Mouse (Mus musculus): ENCODE measurements around the gene Dusp1. TPM values are rescaled to one million over a fixed set of nuclear protein-coding genes. Genes with fewer than 3 reads are reported as not detected.

The Dusp1 gene
- polyA plus RNA-seq, 1 experiment, result 19.7 TPM

GRCm38 (mm10) chr17:26572265-26572664 lies 10.3 kb upstream of the Dusp1 start:
- Histone ChIP-seq H3K27ac (ENCODE audit: control insufficient read depth, insufficient read depth, low read depth, low read length) (no peak overlapping the region), H3K4me3 (ENCODE audit: control insufficient read depth, low read depth, low read length) (no peak overlapping the region), H3K36me3 (ENCODE audit: control insufficient read depth, insufficient read depth, low read length) (no peaks in the 10 kb centered on the region)

GRCm38 (mm10) chr17:26571377-26571776 lies 9.4 kb upstream of the Dusp1 start:
- TF ChIP-seq CTCF (IDR thresholded peaks at IDR 0.05; ENCODE audit: control insufficient read depth, insufficient read depth, insufficient replicate concordance, low read depth, low read length), result no peak
- no peak for TF ChIP-seq POLR2A (IDR thresholded peaks at IDR 0.05; ENCODE audit: control insufficient read depth, low read depth, low read length)
- H3K36me3 ChIP-seq (ENCODE audit: control insufficient read depth, insufficient read depth, low read length), result no peaks in the 10 kb centered on the region
- no peaks in the 10 kb centered on the region; the same call in 1 of the 2 replicates for H3K4me1 ChIP-seq (ENCODE audit: control insufficient read depth, insufficient read depth, low read length)
- H3K4me3 ChIP-seq (ENCODE audit: control insufficient read depth, low read depth, low read length), result no peak overlapping the region
- no peaks in the 10 kb centered on the region for H3K27me3 ChIP-seq (ENCODE audit: control insufficient read depth, insufficient read depth, low read length)
- no peak overlapping the region for H3K27ac ChIP-seq (ENCODE audit: control insufficient read depth, insufficient read depth, low read depth, low read length)

More at GRCm38 (mm10) chr17:26572265-26572664, 10.3 kb upstream of the Dusp1 start:
- no peaks in the 10 kb centered on the region; the same call in 1 of the 2 replicates for H3K4me1 ChIP-seq (ENCODE audit: control insufficient read depth, insufficient read depth, low read length)
- no peaks in the 10 kb centered on the region for H3K27me3 ChIP-seq (ENCODE audit: control insufficient read depth, insufficient read depth, low read length)
- TF ChIP-seq CTCF (IDR thresholded peaks at IDR 0.05; ENCODE audit: control insufficient read depth, insufficient read depth, insufficient replicate concordance, low read depth, low read length), result no peak
- no peak for TF ChIP-seq POLR2A (IDR thresholded peaks at IDR 0.05; ENCODE audit: control insufficient read depth, low read depth, low read length)

- Histone ChIP-seq H3K27ac (ENCODE audit: control insufficient read depth, insufficient read depth, low read depth, low read length) (no peak overlapping the region), H3K36me3 (ENCODE audit: control insufficient read depth, insufficient read depth, low read length) (no peaks in the 10 kb centered on the region)
- no peak for TF ChIP-seq CTCF (IDR thresholded peaks at IDR 0.05; ENCODE audit: control insufficient read depth, insufficient read depth, insufficient replicate concordance, low read depth, low read length)
- no peak for TF ChIP-seq POLR2A (IDR thresholded peaks at IDR 0.05; ENCODE audit: control insufficient read depth, low read depth, low read length)
These were observed 8.8 kb upstream of the Dusp1 start for GRCm38 (mm10) chr17:26570651-26571118.

GRCm38 (mm10) chr17:26569594-26570350 lies 7.8 kb upstream of the Dusp1 start:
- no peak overlapping the region for H3K4me3 ChIP-seq (ENCODE audit: control insufficient read depth, low read depth, low read length)
- H3K27me3 ChIP-seq (ENCODE audit: control insufficient read depth, insufficient read depth, low read length), result no peaks in the 10 kb centered on the region
- no peak for TF ChIP-seq POLR2A (IDR thresholded peaks at IDR 0.05; ENCODE audit: control insufficient read depth, low read depth, low read length)
- no peak for TF ChIP-seq CTCF (IDR thresholded peaks at IDR 0.05; ENCODE audit: control insufficient read depth, insufficient read depth, insufficient replicate concordance, low read depth, low read length)
- H3K27ac ChIP-seq (ENCODE audit: control insufficient read depth, insufficient read depth, low read depth, low read length), result no peak overlapping the region
- no peaks in the 10 kb centered on the region for H3K4me1 ChIP-seq (ENCODE audit: control insufficient read depth, insufficient read depth, low read length)
- no peaks in the 10 kb centered on the region for H3K36me3 ChIP-seq (ENCODE audit: control insufficient read depth, insufficient read depth, low read length)

More at GRCm38 (mm10) chr17:26570651-26571118, 8.8 kb upstream of the Dusp1 start:
- Histone ChIP-seq H3K4me3 (ENCODE audit: control insufficient read depth, low read depth, low read length) (no peak overlapping the region), H3K27me3 (ENCODE audit: control insufficient read depth, insufficient read depth, low read length) (no peaks in the 10 kb centered on the region), H3K4me1 (ENCODE audit: control insufficient read depth, insufficient read depth, low read length) (no peaks in the 10 kb centered on the region)

- Histone ChIP-seq H3K4me1 (ENCODE audit: control insufficient read depth, insufficient read depth, low read length) (peaks cover 2% of the 10 kb centered on the region; the same call in 1 of the 2 replicates), H3K4me3 (ENCODE audit: control insufficient read depth, low read depth, low read length) (no peak overlapping the region), H3K27ac (ENCODE audit: control insufficient read depth, insufficient read depth, low read depth, low read length) (no peak overlapping the region), H3K27me3 (ENCODE audit: control insufficient read depth, insufficient read depth, low read length) (no peaks in the 10 kb centered on the region), H3K36me3 (ENCODE audit: control insufficient read depth, insufficient read depth, low read length) (no peaks in the 10 kb centered on the region)
- TF ChIP-seq POLR2A (IDR thresholded peaks at IDR 0.05; ENCODE audit: control insufficient read depth, low read depth, low read length) (no peak), CTCF (IDR thresholded peaks at IDR 0.05; ENCODE audit: control insufficient read depth, insufficient read depth, insufficient replicate concordance, low read depth, low read length) (no peak)
These were observed 5.9 kb upstream of the Dusp1 start for GRCm38 (mm10) chr17:26567818-26568173.

GRCm38 (mm10) chr17:26567142-26567817 lies 5.4 kb upstream of the Dusp1 start:
- no peaks in the 10 kb centered on the region for H3K36me3 ChIP-seq (ENCODE audit: control insufficient read depth, insufficient read depth, low read length)
- H3K27me3 ChIP-seq (ENCODE audit: control insufficient read depth, insufficient read depth, low read length), result no peaks in the 10 kb centered on the region
- TF ChIP-seq CTCF (IDR thresholded peaks at IDR 0.05; ENCODE audit: control insufficient read depth, insufficient read depth, insufficient replicate concordance, low read depth, low read length) (no peak), POLR2A (IDR thresholded peaks at IDR 0.05; ENCODE audit: control insufficient read depth, low read depth, low read length) (no peak)

DNA sequence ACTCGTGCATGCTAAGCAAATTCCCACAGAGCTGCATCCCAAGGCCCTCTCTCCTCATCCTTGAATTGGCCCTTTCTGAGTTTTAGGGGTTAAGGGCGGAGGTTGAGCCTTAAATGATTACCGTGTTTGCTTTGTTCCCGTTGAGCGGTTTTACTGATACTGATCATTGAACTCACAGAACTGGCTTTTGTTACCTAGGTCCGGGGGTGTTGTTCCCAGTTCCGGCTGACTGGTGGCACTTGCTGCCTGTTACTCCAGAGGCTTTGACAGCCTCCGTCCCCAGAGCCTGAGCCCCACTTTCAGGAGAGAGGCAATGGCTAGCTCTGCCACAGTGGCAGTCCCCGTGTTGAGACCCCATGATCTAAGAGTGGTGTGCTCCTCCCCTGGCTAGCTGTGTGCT lies 2.5 kb upstream of the Dusp1 start:
- Histone ChIP-seq H3K36me3 (ENCODE audit: control insufficient read depth, insufficient read depth, low read length) (no peaks in the 10 kb centered on the region), H3K4me3 (ENCODE audit: control insufficient read depth, low read depth, low read length) (no peak overlapping the region), H3K4me1 (ENCODE audit: control insufficient read depth, insufficient read depth, low read length) (peaks cover 19% of the 10 kb centered on the region), H3K27me3 (ENCODE audit: control insufficient read depth, insufficient read depth, low read length) (no peaks in the 10 kb centered on the region), H3K27ac (ENCODE audit: control insufficient read depth, insufficient read depth, low read depth, low read length) (no peak overlapping the region)
- TF ChIP-seq POLR2A (IDR thresholded peaks at IDR 0.05; ENCODE audit: control insufficient read depth, low read depth, low read length), result no peak
- TF ChIP-seq CTCF (IDR thresholded peaks at IDR 0.05; ENCODE audit: control insufficient read depth, insufficient read depth, insufficient replicate concordance, low read depth, low read length), result no peak

More at GRCm38 (mm10) chr17:26567142-26567817, 5.4 kb upstream of the Dusp1 start:
- H3K4me1 ChIP-seq (ENCODE audit: control insufficient read depth, insufficient read depth, low read length), result peaks cover 7% of the 10 kb centered on the region
- H3K27ac ChIP-seq (ENCODE audit: control insufficient read depth, insufficient read depth, low read depth, low read length), result no peak overlapping the region
- H3K4me3 ChIP-seq (ENCODE audit: control insufficient read depth, low read depth, low read length), result no peak overlapping the region
